Mouse (Mus musculus): ENCODE data around the gene Arl6ip4. TPM values are rescaled to one million over a fixed set of nuclear protein-coding genes. Genes with fewer than 3 reads are reported as not detected.

Gene Arl6ip4
- total RNA-seq, 1 experiment from 2014 or later, result 53.4 TPM

DNA sequence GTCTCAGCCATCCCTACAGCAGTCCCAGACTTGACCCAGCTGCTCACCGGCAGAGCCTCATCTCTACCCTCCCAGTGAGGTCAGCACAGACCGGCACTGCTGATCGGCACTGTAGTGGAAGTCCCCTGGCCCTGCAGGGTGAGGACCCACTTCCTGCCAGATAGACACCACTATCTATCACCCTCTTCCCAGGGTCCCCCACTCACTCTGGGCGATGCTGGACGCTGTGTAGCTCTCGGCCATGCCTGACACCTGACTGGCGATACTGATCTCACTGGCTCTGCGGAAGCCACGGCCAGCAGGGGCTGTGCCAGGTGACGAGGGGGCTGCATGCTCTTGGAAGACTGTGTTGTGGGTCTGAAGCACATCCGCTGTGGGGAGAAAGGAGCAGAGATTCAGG lies 9.2 kb downstream of the Arl6ip4 start:
- no peak for ATAC-seq (replicated peaks; ENCODE audit: insufficient number of reproducible peaks, low FRiP score, low TSS enrichment, poor library complexity, severe bottlenecking)

GRCm38 (mm10) chr5:124134261-124134660 lies 18.4 kb downstream of the Arl6ip4 start:
- no peak for ATAC-seq (replicated peaks; ENCODE audit: insufficient number of reproducible peaks, low FRiP score, low TSS enrichment, poor library complexity, severe bottlenecking)

DNA sequence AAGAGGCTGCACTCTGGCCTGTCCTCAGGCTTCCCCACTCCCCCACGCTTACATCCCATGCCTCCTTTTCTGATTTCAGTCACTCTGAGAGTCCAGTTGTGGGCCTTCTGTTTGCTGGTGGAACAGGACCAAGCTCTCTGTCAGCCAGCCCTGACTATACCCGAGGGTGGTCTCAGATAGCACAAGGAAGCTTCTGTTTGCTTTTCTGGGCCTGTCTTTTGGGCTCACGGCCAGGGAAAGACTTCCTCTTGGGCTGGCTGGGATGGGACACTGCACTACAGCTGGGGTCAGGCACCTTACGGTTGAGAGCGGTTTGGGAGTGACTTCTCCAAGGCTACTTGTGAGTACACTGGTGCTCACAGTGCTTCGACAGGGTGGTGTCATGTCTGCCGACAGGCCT lies 22.2 kb downstream of the Arl6ip4 start:
- ATAC-seq (replicated peaks; ENCODE audit: insufficient number of reproducible peaks, low FRiP score, low TSS enrichment, poor library complexity, severe bottlenecking), result no peak

GRCm38 (mm10) chr5:124149028-124149427 lies 33.1 kb downstream of the Arl6ip4 start:
- ATAC-seq (replicated peaks; ENCODE audit: insufficient number of reproducible peaks, low FRiP score, low TSS enrichment, poor library complexity, severe bottlenecking), result no peak

DNA sequence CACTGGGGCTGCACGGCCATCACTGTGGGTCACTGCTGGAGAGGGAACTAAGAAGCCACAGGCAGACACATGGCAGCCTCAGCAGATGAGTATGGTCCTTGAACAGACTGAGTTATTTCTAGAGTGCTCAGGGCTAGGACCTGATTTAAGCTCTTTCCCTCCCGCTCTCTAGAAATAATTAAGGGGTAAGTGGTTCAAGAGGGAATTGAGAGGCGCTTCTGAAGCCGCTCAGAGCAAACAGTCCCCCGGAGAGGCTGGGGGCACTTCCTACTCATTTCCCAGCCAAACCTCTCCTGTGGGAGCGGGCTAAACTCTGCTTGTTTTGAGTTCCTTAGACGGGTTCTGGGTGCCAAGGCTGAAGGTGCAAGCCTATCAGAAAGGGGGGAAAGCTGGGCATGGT lies 35.0 kb downstream of the Arl6ip4 start:
- ATAC-seq (replicated peaks; ENCODE audit: insufficient number of reproducible peaks, low FRiP score, low TSS enrichment, poor library complexity, severe bottlenecking), result no peak

DNA sequence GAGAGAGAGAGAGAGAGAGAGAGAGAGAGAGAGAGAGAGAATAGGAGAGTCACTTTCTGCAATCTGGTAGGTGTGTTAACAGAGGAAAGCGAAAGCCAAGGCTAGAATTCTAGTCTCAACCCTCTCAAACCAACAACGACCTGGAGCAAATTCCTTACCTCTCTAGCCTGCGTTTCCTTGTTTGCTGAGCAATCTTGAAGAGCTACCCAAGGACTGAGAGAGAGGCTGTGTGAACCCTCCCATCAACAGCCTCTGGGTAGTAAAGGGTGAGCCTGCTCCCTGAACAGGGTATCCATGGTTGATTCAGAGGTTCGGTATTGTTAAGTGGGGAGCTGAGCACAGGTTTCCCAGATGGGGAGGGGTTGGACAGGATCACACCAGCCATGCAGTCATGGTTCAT lies 36.8 kb downstream of the Arl6ip4 start:
- no peak for ATAC-seq (replicated peaks; ENCODE audit: insufficient number of reproducible peaks, low FRiP score, low TSS enrichment, poor library complexity, severe bottlenecking)

DNA sequence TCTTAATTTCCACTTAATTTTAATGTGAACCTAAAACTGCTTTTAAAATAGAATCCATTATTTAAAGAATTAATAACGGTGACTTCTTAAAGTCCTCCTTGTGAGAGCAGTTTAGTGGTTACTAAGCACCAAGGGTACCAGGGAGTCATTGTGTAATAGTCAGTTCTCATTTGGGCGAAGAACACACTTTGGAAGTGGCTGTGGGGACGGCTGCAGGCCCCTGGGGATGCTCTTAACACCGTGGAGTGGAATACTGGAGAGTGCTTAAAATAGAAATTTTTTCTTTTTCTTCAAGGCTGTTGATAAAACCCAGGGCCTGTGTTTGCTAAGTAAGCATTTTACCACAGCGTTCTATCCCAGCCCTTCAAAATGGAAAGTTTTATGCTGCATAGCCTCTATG lies 40.1 kb downstream of the Arl6ip4 start:
- no peak for ATAC-seq (replicated peaks; ENCODE audit: insufficient number of reproducible peaks, low FRiP score, low TSS enrichment, poor library complexity, severe bottlenecking)

DNA sequence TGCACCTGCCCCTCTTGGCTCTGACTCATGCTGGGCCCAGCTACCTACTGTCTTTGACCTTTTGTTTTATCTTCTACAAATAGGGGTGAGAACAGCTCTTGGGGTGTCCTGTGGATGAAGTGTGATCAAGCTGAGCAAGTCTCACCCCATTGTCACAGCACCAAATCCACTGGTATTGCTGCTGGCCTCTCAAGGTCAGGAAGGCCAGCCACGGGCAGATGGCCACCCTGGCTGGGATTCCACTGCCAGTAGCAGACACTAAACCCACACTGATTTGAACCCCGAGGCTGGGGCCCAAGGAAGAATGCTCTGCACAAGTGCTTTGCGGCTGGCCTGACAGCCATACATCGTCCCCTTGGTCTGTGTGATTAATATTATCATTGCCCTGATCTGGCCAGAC lies 42.4 kb downstream of the Arl6ip4 start:
- no peak for ATAC-seq (replicated peaks; ENCODE audit: insufficient number of reproducible peaks, low FRiP score, low TSS enrichment, poor library complexity, severe bottlenecking)

DNA sequence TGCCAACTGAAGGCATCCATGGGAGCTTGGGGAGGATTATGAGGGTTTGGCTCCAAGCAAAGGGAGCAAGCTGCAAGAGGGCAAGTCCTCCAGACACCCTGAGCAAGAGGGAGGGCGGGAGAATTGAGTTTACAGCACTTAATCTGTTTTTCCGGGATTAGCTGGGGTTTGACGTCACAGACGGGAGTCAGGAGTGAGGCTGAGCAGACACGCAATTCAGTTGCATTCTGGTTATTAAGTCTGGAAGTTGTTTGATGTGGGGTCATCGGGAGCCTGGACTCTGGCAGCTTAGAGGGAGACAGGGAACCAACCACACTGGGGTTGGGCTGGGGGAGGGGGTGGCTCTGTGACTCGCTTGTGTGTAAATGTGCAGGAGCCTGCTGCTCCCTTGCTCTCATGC lies 43.6 kb downstream of the Arl6ip4 start:
- ATAC-seq (replicated peaks; ENCODE audit: insufficient number of reproducible peaks, low FRiP score, low TSS enrichment, poor library complexity, severe bottlenecking), result no peak

DNA sequence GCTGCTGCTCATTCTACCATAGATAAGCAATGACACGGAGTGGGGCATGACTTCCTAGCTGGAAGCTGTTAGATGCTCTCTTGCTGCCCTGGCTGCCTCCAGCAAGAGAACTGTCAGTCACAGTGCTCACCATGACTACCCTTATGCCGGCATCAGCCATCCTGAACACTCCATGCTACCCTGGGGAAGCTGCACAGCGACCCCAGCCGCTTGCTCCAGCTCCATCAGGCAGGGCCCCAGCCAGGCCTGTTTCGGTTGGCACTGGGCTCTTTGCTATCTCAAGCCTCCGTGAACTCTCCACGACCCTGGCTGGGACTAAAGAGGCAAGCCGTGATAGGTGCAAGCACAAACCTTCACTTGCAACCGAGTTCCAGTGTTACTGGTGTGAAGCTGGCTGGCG lies 45.9 kb downstream of the Arl6ip4 start:
- ATAC-seq (replicated peaks; ENCODE audit: insufficient number of reproducible peaks, low FRiP score, low TSS enrichment, poor library complexity, severe bottlenecking), result no peak

DNA sequence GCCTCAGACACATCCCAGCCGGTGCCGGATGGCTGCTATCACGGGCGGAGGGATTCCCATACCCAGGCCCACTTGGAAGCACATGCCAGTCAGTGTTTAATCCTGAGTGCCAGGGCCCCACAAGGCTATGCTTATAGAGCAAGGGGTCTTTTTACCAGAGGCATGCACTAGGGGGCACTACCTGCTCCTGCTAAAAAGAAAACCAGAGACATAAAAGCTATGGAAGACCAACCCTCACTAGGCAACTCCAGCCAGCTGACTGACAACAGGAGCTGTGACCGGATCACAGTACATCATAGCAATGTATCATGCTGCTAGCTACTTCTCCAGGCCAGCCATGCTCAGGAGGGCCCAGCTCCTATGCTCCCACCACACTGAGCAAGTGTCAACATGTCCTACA lies 46.7 kb downstream of the Arl6ip4 start:
- ATAC-seq (replicated peaks; ENCODE audit: insufficient number of reproducible peaks, low FRiP score, low TSS enrichment, poor library complexity, severe bottlenecking), result no peak

DNA sequence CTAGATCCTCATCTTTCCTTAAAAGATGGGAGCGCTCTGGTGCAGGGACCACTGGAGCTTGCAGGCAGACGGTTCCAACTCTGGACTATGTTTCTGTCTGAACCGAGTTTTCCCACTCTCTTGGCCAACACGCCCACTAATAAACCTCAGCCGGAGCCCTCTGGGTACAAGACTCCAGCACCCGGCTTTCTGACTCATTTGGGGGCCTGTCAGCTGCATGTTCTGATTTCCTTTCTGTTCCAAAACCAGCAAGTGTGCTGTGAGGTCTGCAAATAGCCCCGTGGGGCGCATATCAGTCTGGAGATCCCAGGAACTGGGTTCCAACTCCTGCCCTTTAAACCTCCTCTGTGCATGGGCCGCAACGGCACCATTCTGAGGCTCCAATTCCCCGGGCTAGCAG lies 47.6 kb downstream of the Arl6ip4 start:
- ATAC-seq (replicated peaks; ENCODE audit: insufficient number of reproducible peaks, low FRiP score, low TSS enrichment, poor library complexity, severe bottlenecking), result no peak

DNA sequence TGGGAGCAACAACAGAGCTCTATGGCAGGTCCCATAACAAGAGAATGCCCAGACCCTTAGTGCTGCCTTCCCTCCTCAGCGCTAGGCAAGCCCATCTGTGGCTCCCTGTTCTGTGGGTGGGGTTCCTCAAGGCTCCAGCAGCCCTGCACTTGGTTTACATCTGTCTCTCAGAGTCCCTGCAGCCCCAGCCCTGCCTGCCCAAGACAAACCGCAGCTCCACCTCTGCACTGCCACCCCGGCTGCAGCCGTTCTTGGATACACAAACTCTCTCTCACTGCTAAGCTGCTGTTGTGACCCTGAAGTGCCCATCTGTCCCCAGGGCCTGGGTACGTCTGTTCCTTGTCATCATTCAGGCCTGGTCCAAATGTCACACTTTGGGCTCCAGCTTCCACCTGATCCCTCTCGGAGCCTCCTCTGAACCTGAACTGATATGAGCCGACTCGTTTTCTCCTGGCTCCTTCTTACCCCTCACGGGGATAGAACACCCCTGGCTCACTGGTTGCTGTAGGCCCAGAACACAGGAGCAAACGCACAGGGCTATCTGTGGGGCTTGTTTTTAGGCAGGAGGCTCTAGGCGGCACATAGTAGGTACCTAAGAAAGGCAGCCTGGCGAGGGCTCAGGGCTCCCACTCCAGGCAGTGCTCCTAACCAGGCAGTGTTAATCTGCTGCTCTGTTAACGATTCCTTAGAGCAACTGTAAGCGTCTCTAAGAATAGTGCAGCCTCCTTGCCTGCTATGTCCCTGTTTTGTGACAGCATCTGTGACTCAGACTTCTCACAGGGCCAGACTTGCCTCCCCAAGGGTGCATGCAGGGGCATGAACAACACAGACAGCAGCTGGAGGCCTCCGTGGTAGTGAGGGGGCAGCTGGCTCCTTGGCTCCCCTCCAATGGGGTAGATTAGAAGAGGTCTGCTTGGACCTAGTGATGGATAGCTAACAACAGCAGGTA lies 50.0 kb downstream of the Arl6ip4 start:
- no peak for ATAC-seq (replicated peaks; ENCODE audit: insufficient number of reproducible peaks, low FRiP score, low TSS enrichment, poor library complexity, severe bottlenecking)

DNA sequence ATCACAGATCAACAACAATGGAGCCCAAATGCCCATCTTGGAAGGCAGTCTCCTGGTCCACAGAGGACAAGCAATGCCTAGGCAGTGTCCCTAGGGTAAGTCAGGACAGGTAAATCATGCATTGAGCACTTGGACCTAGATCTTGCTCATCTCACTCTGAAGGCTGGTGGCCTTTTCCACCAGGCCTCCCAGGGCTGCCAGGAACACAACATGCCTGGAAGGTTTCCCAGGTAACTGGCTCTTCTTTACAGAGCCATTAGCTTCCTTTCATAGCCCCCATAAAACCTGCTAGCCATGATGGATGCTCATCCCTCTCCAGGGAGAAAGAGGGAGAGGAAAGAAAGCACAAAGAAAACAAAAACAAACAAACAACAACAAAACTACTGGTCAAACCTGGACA lies 50.9 kb downstream of the Arl6ip4 start:
- no peak for ATAC-seq (replicated peaks; ENCODE audit: insufficient number of reproducible peaks, low FRiP score, low TSS enrichment, poor library complexity, severe bottlenecking)

- ATAC-seq (replicated peaks; ENCODE audit: insufficient number of reproducible peaks, low FRiP score, low TSS enrichment, poor library complexity, severe bottlenecking), result no peak
Observed at GRCm38 (mm10) chr5:124167621-124168020, 51.7 kb downstream of the Arl6ip4 start.

Other genes with a start within 250 kb of the Arl6ip4 start
- gene Hcar1, start 236.1 kb upstream of the Arl6ip4 start, total RNA-seq (2017), result not detected in 3 replicates
- 29.5 to 40.2 TPM (median 34.4 TPM) in 3 replicates for gene Denr, start 208.9 kb upstream of the Arl6ip4 start, total RNA-seq (2017)
- not detected in 3 replicates for gene Gm43518, start 188.7 kb upstream of the Arl6ip4 start, total RNA-seq (2017)
- gene Ccdc62, start 185.4 kb upstream of the Arl6ip4 start, total RNA-seq (2017), result 0.97 to 2.9 TPM (median 1.2 TPM) in 3 replicates
- 47.8 to 65.8 TPM (median 64.6 TPM) in 3 replicates for gene Hip1r, start 142.5 kb upstream of the Arl6ip4 start, total RNA-seq (2017)
- gene Vps37b, start 83.8 kb upstream of the Arl6ip4 start, total RNA-seq (2017), result 118 to 126 TPM (median 121 TPM) in 3 replicates
- 1.6 to 4.0 TPM (median 2.5 TPM) in 3 replicates for gene Abcb9, start 20.3 kb upstream of the Arl6ip4 start, total RNA-seq (2017)
- 10.7 to 21.5 TPM (median 14.4 TPM) in 3 replicates for gene Ogfod2, start 3.8 kb upstream of the Arl6ip4 start, total RNA-seq (2017)
- gene Pitpnm2, start 133.7 kb downstream of the Arl6ip4 start, total RNA-seq (2017), result 1.1 to 2.8 TPM (median 1.3 TPM) in 3 replicates
- 8.3 to 21.1 TPM (median 12.8 TPM) in 3 replicates for gene Mphosph9, start 211.9 kb downstream of the Arl6ip4 start, total RNA-seq (2017)
- 4.0 to 18.6 TPM (median 6.7 TPM) in 3 replicates for gene 2810006K23Rik, start 212.0 kb downstream of the Arl6ip4 start, total RNA-seq (2017)
- gene Cdk2ap1, start 247.0 kb downstream of the Arl6ip4 start, total RNA-seq (2017), result 91.4 to 168 TPM (median 101 TPM) in 3 replicates

Data from monocyte, adult 5-6 weeks (primary cell).